Mouse (Mus musculus): Measurements from ENCODE around the gene Tmem191c. TPM values are rescaled to one million over a fixed set of nuclear protein-coding genes. Genes with fewer than 3 reads are reported as not detected.

The Tmem191c gene
- polyA plus RNA-seq, 1 experiment, result 13.6 TPM

DNA sequence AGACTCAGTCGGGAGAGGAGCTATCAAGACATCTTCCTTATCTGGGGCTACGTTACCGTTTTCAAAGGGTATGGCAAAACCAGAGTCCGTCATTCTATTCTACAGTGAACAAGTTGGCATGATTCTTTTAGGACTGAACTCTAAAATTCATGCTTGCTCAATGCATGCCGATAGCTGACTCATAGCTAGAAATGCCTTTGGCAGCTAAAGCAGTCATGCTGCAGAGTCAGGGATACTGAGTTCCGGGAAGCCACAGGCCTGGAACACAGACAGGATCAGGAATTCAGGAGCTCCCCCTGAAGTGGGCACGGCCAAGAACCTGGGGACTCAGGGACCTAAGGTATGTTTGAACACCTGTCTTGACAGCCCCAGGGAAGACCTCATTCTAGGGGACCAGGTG lies 40.7 kb downstream of the Tmem191c start:
- no peak for TF ChIP-seq CTCF (IDR thresholded peaks at IDR 0.05; ENCODE audit: low read depth, low read length)
- H3K4me1 ChIP-seq (ENCODE audit: control insufficient read depth, insufficient read depth, low read length), result no peaks in the 10 kb centered on the region
- no peak overlapping the region for H3K4me3 ChIP-seq (ENCODE audit: insufficient read depth, low read length)
- no peak overlapping the region for H3K27ac ChIP-seq (ENCODE audit: insufficient read depth, low read depth, low read length)

DNA sequence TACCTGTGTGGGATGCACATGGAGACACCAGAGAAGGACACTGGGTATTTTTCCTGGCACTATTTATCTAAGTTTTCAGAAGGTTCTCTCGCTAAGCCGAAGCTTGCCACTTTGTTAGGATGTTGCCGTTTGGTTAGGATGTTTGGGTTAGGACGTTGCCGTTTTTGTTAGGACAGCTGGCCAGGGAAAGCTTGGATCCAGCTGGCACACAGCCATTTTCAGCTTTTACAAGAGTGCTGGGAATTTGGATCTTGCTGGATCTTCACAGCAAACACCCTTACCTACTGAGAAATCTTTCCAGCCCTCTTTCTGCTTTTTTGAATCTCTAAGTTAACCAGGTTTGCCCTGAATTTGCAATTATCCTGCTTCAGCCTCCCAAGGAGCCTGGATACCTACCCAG lies 45.6 kb downstream of the Tmem191c start:
- Histone ChIP-seq H3K27ac (ENCODE audit: insufficient read depth, low read depth, low read length) (no peak overlapping the region), H3K4me3 (ENCODE audit: insufficient read depth, low read length) (no peak overlapping the region), H3K4me1 (ENCODE audit: control insufficient read depth, insufficient read depth, low read length) (no peaks in the 10 kb centered on the region)
- no peak for TF ChIP-seq POLR2A (IDR thresholded peaks at IDR 0.05; ENCODE audit: borderline replicate concordance, low read depth, low read length)
- no peak for TF ChIP-seq CTCF (IDR thresholded peaks at IDR 0.05; ENCODE audit: low read depth, low read length)

DNA sequence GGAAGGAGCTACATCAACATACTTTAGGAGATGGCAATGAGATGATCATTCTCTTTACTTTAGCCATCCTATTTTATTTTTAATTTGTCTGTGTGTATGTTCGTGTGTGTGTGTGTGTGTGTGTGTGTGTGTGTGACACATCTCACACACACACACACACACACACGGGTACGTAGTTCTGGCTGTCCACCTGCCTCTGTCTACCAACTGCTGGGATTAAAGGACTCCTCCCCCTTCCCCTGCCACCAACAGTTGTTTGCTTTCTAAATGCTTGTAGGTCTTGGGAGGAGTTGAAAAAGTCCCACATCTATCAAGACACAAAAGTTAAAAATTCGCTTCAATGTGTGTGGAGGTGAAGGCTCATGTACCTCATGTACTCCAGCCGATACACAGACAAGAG lies 48.9 kb downstream of the Tmem191c start:
- H3K27ac ChIP-seq (ENCODE audit: insufficient read depth, low read depth, low read length), result no peak overlapping the region
- H3K4me1 ChIP-seq (ENCODE audit: control insufficient read depth, insufficient read depth, low read length), result no peaks in the 10 kb centered on the region
- H3K4me3 ChIP-seq (ENCODE audit: insufficient read depth, low read length), result no peak overlapping the region
- TF ChIP-seq POLR2A (IDR thresholded peaks at IDR 0.05; ENCODE audit: borderline replicate concordance, low read depth, low read length) (no peak), CTCF (IDR thresholded peaks at IDR 0.05; ENCODE audit: low read depth, low read length) (no peak)

DNA sequence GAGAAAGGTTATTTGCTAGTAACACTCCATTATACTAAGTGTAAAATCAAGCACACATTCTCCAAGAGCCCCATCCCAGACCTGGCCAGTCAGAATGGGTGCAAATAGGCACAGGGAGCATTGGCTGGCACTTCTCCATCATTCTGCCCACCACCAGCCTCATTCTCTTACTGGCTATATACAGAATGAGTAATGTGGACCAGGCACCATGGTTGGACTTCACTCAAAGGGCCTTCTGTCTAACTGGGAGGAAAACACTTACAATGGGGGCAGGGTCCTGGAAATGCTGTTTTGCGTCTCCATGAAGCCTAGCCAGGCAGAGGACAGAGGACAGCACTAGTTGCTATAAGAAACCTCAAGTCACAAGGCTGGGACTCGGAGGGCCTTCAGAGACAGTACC lies 50.2 kb downstream of the Tmem191c start:
- Histone ChIP-seq H3K4me3 (ENCODE audit: insufficient read depth, low read length) (no peak overlapping the region), H3K4me1 (ENCODE audit: control insufficient read depth, insufficient read depth, low read length) (no peaks in the 10 kb centered on the region), H3K27ac (ENCODE audit: insufficient read depth, low read depth, low read length) (no peak overlapping the region)
- TF ChIP-seq POLR2A (IDR thresholded peaks at IDR 0.05; ENCODE audit: borderline replicate concordance, low read depth, low read length) (no peak), CTCF (IDR thresholded peaks at IDR 0.05; ENCODE audit: low read depth, low read length) (no peak)

DNA sequence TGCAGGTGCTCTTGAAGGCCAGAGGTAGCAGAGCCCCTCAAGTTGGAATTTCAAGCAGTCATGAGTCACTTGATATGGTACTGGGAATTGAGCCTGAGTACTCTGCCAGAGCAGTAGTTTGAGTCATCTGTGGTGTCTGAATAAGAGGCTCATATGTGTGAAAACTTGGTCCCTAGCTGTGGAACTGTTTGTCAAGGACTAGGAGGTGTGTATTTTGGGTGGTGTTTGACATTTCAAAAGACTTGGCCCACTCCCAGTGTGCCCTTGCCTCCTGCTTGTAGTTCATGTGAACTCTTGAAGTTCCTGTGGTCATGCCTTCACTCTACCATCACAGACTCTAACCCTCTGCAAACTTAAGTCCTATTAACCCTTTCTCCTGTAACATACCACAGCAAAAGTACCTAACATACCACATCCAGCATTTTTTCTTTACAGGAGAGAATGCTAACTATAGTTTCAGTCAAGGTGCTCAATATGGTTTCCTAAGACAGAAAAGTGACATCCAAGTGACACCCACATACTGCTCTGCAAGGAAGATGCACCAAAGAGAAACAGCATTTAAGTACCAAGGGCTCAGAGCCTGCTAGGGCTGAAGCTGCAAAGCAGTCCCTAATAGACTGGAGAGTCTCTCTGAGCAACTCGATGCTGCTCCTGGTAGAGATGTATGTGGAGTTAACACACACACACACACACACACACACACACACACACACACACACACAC lies 54.1 kb downstream of the Tmem191c start:
- Histone ChIP-seq H3K4me1 (ENCODE audit: control insufficient read depth, insufficient read depth, low read length) (no peaks in the 10 kb centered on the region), H3K27ac (ENCODE audit: insufficient read depth, low read depth, low read length) (no peak overlapping the region), H3K4me3 (ENCODE audit: insufficient read depth, low read length) (no peak overlapping the region)
- TF ChIP-seq CTCF (IDR thresholded peaks at IDR 0.05; ENCODE audit: low read depth, low read length) (no peak), POLR2A (IDR thresholded peaks at IDR 0.05; ENCODE audit: borderline replicate concordance, low read depth, low read length) (no peak)

DNA sequence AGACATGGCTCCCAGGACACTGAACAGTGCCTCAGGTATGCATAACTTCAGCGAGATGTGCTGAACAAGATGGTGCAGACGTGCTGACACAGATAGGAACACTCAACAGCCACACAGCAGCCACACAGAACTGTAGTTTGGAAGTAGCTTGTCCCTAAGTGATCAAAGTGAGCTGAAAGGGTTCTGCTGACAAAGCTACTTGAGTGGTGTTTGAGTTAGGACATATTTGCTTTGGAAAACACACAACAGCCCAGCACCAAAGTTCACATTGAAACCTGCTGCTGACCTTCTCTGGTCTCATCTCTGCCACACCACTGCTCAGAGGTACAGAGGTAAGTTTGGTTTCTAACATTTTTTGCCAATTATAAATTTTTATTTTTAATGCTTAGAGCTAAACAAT lies 55.2 kb downstream of the Tmem191c start, which contains the start of gene Serpind1:
Serpind1 (plus strand) TSS at position 256 of the 400 bp plus-strand sequence.
- no peaks in the 10 kb centered on the region for H3K4me1 ChIP-seq (ENCODE audit: control insufficient read depth, insufficient read depth, low read length)
- TF ChIP-seq POLR2A (IDR thresholded peaks at IDR 0.05; ENCODE audit: borderline replicate concordance, low read depth, low read length), result no peak
- no peak for TF ChIP-seq CTCF (IDR thresholded peaks at IDR 0.05; ENCODE audit: low read depth, low read length)
- no peak within 1 kb of the TSS for H3K27ac ChIP-seq (ENCODE audit: insufficient read depth, low read depth, low read length)
- H3K4me3 ChIP-seq (ENCODE audit: insufficient read depth, low read length), result no peak within 1 kb of the TSS

DNA sequence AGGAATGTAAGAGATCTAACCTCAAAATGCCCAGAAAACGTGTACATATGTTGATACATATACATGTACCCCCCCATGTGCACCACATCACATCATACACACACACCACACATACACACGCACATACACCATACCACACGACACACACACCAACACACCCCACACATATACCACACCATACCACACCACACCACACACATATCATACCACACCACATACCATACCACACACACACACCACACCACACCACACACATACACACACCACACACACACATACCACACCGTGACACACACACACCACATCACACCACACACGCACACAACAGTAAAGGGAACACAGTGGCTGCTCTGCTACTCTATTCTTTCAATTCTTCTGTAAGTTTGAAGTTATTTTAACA lies 56.0 kb downstream of the Tmem191c start:
- TF ChIP-seq POLR2A (IDR thresholded peaks at IDR 0.05; ENCODE audit: borderline replicate concordance, low read depth, low read length), result no peak
- TF ChIP-seq CTCF (IDR thresholded peaks at IDR 0.05; ENCODE audit: low read depth, low read length), result no peak
- Histone ChIP-seq H3K27ac (ENCODE audit: insufficient read depth, low read depth, low read length) (no peak overlapping the region), H3K4me1 (ENCODE audit: control insufficient read depth, insufficient read depth, low read length) (no peaks in the 10 kb centered on the region), H3K4me3 (ENCODE audit: insufficient read depth, low read length) (no peak overlapping the region)

Other genes with a start within 250 kb of the Tmem191c start
- gene Ypel1, start 206.4 kb upstream of the Tmem191c start, polyA plus RNA-seq (2012; ENCODE audit: insufficient read depth, insufficient read length, missing spikeins), result 0.94 TPM in 1 of 2 replicates, not detected in the other
- 116 and 141 TPM in 2 replicates for gene Ppil2, start 164.8 kb upstream of the Tmem191c start, polyA plus RNA-seq (2012; ENCODE audit: insufficient read depth, insufficient read length, missing spikeins)
- 3.7 and 4.4 TPM in 2 replicates for gene 2610318N02Rik, start 150.9 kb upstream of the Tmem191c start, polyA plus RNA-seq (2012; ENCODE audit: insufficient read depth, insufficient read length, missing spikeins)
- gene Sdf2l1, start 143.7 kb upstream of the Tmem191c start, polyA plus RNA-seq (2012; ENCODE audit: insufficient read depth, insufficient read length, missing spikeins), result 60.9 and 75.4 TPM in 2 replicates
- gene Ydjc, start 131.5 kb upstream of the Tmem191c start, polyA plus RNA-seq (2012; ENCODE audit: insufficient read depth, insufficient read length, missing spikeins), result 2.0 and 3.5 TPM in 2 replicates
- 0.31 TPM in 1 of 2 replicates, not detected in the other for gene Ccdc116, start 128.8 kb upstream of the Tmem191c start, polyA plus RNA-seq (2012; ENCODE audit: insufficient read depth, insufficient read length, missing spikeins)
- gene Ube2l3, start 73.4 kb upstream of the Tmem191c start, polyA plus RNA-seq (2012; ENCODE audit: insufficient read depth, insufficient read length, missing spikeins), result 208 and 222 TPM in 2 replicates
- not detected in 2 replicates for gene Rimbp3, start 67.5 kb upstream of the Tmem191c start, polyA plus RNA-seq (2012; ENCODE audit: insufficient read depth, insufficient read length, missing spikeins)
- 1.9 and 2.0 TPM in 2 replicates for gene Hic2, start 42.5 kb upstream of the Tmem191c start, polyA plus RNA-seq (2012; ENCODE audit: insufficient read depth, insufficient read length, missing spikeins)
- not detected in 2 replicates for gene Serpind1, start 55.3 kb downstream of the Tmem191c start, polyA plus RNA-seq (2012; ENCODE audit: insufficient read depth, insufficient read length, missing spikeins)
- 31.9 and 35.3 TPM in 2 replicates for gene Snap29, start 129.9 kb downstream of the Tmem191c start, polyA plus RNA-seq (2012; ENCODE audit: insufficient read depth, insufficient read length, missing spikeins)
- gene Pi4ka, start 130.2 kb downstream of the Tmem191c start, polyA plus RNA-seq (2012; ENCODE audit: insufficient read depth, insufficient read length, missing spikeins), result 37.1 and 38.0 TPM in 2 replicates
- 26.2 and 27.4 TPM in 2 replicates for gene Crkl, start 175.9 kb downstream of the Tmem191c start, polyA plus RNA-seq (2012; ENCODE audit: insufficient read depth, insufficient read length, missing spikeins)
- gene Aifm3, start 213.5 kb downstream of the Tmem191c start, polyA plus RNA-seq (2012; ENCODE audit: insufficient read depth, insufficient read length, missing spikeins), result not detected in 2 replicates
- gene Lztr1, start 232.6 kb downstream of the Tmem191c start, polyA plus RNA-seq (2012; ENCODE audit: insufficient read depth, insufficient read length, missing spikeins), result 53.4 and 57.0 TPM in 2 replicates

Data from bone marrow macrophage, adult 2 months (primary cell).